Mouse (Mus musculus) intestine, embryonic 15.5 days (tissue): ENCODE measurements around the gene Cd33. TPM values are rescaled to one million over a fixed set of nuclear protein-coding genes. Genes with fewer than 3 reads are reported as not detected.

Experiments used
- ATAC-seq: fragments of 200-750 bp; cut with Nextera tagmentation; 2 replicates; pipeline ENCODE4 v1.8.0; 2017; ENCODE audit warnings: moderate TSS enrichment, moderate library complexity
- H3K27ac ChIP-seq: fragments of 300-500 bp; sonication (generic); 2 replicates; pipeline ENCODE4 v1.5.1; 2015; ENCODE audit warnings: mild to moderate bottlenecking, inconsistent platforms
- H3K27me3 ChIP-seq: fragments of 300-500 bp; sonication (generic); replicated peaks from 2 replicates; pipeline ENCODE4 v1.6.1; 2015; ENCODE audit warnings: inconsistent platforms
- H3K36me3 ChIP-seq: fragments of 300-500 bp; sonication (generic); 2 replicates; pipeline ENCODE4 v1.6.1; 2015; ENCODE audit warnings: inconsistent platforms
- H3K4me1 ChIP-seq: fragments of 300-500 bp; sonication (generic); replicated peaks from 2 replicates; pipeline ENCODE4 v1.6.1; 2015; ENCODE audit warnings: inconsistent platforms
- H3K4me2 ChIP-seq: fragments of 300-500 bp; sonication (generic); replicated peaks from 2 replicates; pipeline ENCODE4 v1.6.1; 2015; ENCODE audit warnings: mild to moderate bottlenecking, inconsistent platforms
- H3K4me3 ChIP-seq: fragments of 300-500 bp; sonication (generic); replicated peaks from 2 replicates; pipeline ENCODE4 v1.5.1; 2015; ENCODE audit warnings: inconsistent platforms
- H3K9ac ChIP-seq: fragments of 300-500 bp; sonication (generic); 2 replicates; pipeline ENCODE4 v1.6.1; 2015; ENCODE audit warnings: inconsistent platforms
- H3K9me3 ChIP-seq: fragments of 300-500 bp; sonication (generic); 2 replicates; pipeline ENCODE4 v1.6.1; 2016; ENCODE audit warnings: inconsistent platforms
- WGBS: fragments of 180-500 bp; shearing (Covaris S2); methylation state at CpG from one replicate; pipeline ENCODE4 v1.1.7; 2015; 5-methylcytosine and 5-hydroxymethylcytosine counted together
- polyA plus RNA-seq: library from polyadenylated mRNA; unstranded; fragments of >200 nt; fragmentation: Nextera tagmentation; extraction: Ambion mirVana; gene quantifications from 2 replicates; pipeline ENCODE4 v1.2.1, GENCODE M21; 2015

Cd33 gene
- polyA plus RNA-seq, 1 experiment from 2014 or later = 1.9 TPM

DNA sequence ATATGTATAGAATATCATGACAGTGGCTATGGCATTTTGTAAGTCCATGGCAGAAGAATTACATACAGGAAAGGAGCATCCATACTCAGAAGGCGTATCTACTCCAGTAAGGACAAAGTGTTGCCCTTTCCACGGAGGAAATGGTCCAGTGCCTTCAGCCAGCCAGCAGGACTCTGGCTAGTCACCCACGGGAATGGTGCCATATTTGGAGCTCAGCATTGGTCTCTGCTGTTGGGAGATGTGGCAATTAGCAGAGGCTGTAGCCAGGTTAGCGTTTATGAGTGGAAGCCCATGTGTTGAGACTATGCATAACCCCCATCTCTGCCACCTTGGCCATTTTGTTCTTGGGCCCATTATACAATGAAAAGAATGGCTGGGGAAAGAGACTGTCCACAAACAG is 4.0 kb upstream of the Cd33 start:
- no peaks in the 10 kb centered on the region for H3K27me3 ChIP-seq
- 76% methylated on average over 4 of the region's 4 CpGs for WGBS
- H3K9ac ChIP-seq = no peak overlapping the region

GRCm38 (mm10) chr7:43547666-43548065 is 3.4 kb upstream of the Cd33 start:
- Histone ChIP-seq H3K27ac (no peak overlapping the region), H3K36me3 (no peaks in the 10 kb centered on the region), H3K27me3 (no peaks in the 10 kb centered on the region), H3K4me3 (no peak overlapping the region), H3K9me3 (no peaks in the 10 kb centered on the region), H3K9ac (no peak overlapping the region), H3K4me2 (no peak overlapping the region), H3K4me1 (no peaks in the 10 kb centered on the region)
- ATAC-seq = no peak
- WGBS = 39% methylated on average over 5 of the region's 5 CpGs

More for the DNA sequence above, 4.0 kb upstream of the Cd33 start:
- Histone ChIP-seq H3K4me2 (no peak overlapping the region), H3K4me3 (no peak overlapping the region), H3K27ac (no peak overlapping the region), H3K36me3 (no peaks in the 10 kb centered on the region), H3K9me3 (no peaks in the 10 kb centered on the region), H3K4me1 (no peaks in the 10 kb centered on the region)
- no peak for ATAC-seq

- 61% methylated on average over 7 of the region's 7 CpGs for WGBS
- ATAC-seq = no peak
- no peak overlapping the region for H3K4me3 ChIP-seq
- no peak overlapping the region for H3K9ac ChIP-seq
- H3K27me3 ChIP-seq = no peaks in the 10 kb centered on the region
- no peak overlapping the region for H3K27ac ChIP-seq
- no peaks in the 10 kb centered on the region for H3K9me3 ChIP-seq
- H3K4me2 ChIP-seq = no peak overlapping the region
- H3K4me1 ChIP-seq = no peaks in the 10 kb centered on the region
- H3K36me3 ChIP-seq = no peaks in the 10 kb centered on the region
These were observed 1.7 kb upstream of the Cd33 start for GRCm38 (mm10) chr7:43545656-43546545.

- Histone ChIP-seq H3K4me1 (no peaks in the 10 kb centered on the region), H3K4me2 (no peak overlapping the region), H3K9me3 (no peaks in the 10 kb centered on the region), H3K36me3 (no peaks in the 10 kb centered on the region), H3K27me3 (no peaks in the 10 kb centered on the region), H3K27ac (no peak overlapping the region), H3K4me3 (no peak overlapping the region), H3K9ac (no peak overlapping the region)
- 67% methylated on average over 4 of the region's 4 CpGs for WGBS
- no peak for ATAC-seq
These were observed 5.7 kb downstream of the Cd33 start for GRCm38 (mm10) chr7:43538524-43538923.

DNA sequence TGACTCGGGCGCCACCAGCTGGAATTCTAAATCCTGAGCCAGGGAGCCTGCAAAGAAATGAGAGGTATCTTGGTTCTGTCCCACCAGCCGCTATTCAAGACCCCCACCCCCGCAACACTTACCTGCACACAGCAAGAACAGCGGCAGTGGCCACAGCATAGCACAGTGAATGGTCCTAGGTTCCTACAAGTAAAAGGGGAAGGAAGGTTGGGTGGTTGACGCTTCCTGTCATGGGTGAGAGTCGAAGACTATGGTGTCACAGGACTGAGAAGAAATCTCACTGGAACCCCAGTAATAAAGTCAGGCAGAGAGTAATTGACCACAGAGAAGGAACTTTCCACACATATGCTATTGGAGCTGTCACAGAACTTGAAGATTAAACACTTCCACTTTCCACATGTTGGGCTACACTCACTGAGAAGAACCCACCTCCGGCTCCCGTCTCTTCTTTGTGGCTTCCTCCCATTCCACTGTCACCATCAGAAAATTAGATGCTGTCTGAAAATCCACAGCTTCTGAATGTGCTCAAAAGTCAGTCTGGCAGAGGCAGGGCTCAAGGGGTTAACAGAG is 11.2 kb downstream of the Cd33 start:
- no peaks in the 10 kb centered on the region for H3K36me3 ChIP-seq
- no peak for ATAC-seq
- H3K9me3 ChIP-seq = no peaks in the 10 kb centered on the region
- no peaks in the 10 kb centered on the region for H3K27me3 ChIP-seq
- H3K4me2 ChIP-seq = no peak overlapping the region
- H3K27ac ChIP-seq = no peak overlapping the region
- WGBS = 84% methylated on average over 9 of the region's 9 CpGs
- no peaks in the 10 kb centered on the region for H3K4me1 ChIP-seq
- H3K9ac ChIP-seq = no peak overlapping the region
- H3K4me3 ChIP-seq = no peak overlapping the region

DNA sequence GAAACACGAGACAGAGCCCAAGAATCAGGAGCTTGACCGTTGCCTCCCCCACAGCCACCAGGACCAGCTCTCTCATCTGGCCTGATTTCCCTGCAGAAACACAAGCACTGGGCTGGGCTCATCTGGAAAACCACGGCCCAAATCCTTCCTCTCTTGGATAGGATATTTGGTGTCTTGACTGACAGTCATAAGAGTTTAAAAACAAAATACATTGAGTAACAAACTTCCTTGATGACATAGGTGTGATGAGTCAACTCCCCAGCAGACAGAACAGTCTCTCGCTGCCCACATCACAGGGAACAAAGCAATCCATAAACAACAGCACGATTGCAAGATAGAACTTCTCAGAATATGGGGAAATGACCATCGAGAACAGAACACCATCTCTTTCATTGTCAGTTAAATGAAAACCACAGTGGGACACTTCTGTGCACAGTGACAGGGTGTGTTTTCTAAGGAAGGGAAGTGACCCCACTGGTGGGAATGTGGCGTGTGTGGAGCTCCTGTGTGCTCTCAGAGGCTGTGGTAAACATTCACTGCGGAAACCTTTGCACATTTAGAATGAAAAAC is 13.9 kb downstream of the Cd33 start:
- ATAC-seq = no peak
- Histone ChIP-seq H3K36me3 (no peaks in the 10 kb centered on the region), H3K4me1 (no peaks in the 10 kb centered on the region), H3K4me3 (no peak overlapping the region), H3K27me3 (no peaks in the 10 kb centered on the region), H3K4me2 (no peak overlapping the region), H3K9me3 (no peaks in the 10 kb centered on the region), H3K27ac (no peak overlapping the region), H3K9ac (no peak overlapping the region)
- WGBS = 70% methylated on average over 8 of the region's 8 CpGs

DNA sequence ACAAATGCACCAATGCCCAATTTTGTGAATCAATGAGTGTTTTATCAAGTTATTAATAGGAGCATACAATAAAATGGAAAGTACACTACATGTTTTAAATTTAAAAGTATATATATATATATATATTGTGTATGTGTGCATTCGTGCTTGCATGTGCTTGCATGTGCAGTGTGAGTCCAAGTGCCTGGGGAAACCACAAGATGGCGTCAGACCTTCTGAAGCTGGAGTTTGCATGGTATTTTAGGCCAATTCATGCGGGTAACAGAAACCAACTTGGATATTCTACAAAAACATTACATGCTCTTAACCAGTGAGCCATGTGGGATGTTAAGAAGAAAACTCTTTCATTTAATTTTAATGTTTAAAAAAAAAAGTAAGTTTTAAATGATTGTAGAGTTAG is 18.9 kb downstream of the Cd33 start:
- Histone ChIP-seq H3K9ac (no peak overlapping the region), H3K4me1 (no peaks in the 10 kb centered on the region), H3K9me3 (no peaks in the 10 kb centered on the region), H3K27ac (no peak overlapping the region), H3K27me3 (no peaks in the 10 kb centered on the region), H3K4me3 (no peak overlapping the region), H3K36me3 (no peaks in the 10 kb centered on the region), H3K4me2 (no peak overlapping the region)
- no peak for ATAC-seq
- 58% methylated on average over 3 of the region's 3 CpGs for WGBS

DNA sequence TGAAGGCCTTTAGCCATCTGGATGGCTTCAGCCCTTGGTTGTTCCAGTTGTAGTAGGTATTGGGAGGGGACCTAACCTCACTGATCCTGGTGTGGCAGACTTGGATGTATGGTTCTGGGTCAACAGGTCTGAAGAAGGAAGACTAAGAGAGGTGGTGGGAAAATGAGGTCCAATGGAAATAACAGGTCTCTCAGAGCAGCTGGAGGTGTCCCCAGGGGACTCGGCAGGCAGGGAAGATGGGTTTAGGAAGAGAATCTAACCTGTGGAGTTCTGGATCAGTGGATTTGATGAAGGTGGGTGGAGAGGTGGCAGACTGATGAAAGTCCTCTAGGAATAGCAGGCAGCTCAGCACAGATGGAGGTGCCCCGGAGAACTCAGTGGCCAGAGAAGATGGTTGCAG is 21.5 kb downstream of the Cd33 start:
- H3K36me3 ChIP-seq = no peaks in the 10 kb centered on the region
- H3K4me3 ChIP-seq = no peak overlapping the region
- H3K4me1 ChIP-seq = no peaks in the 10 kb centered on the region
- no peak overlapping the region for H3K27ac ChIP-seq
- ATAC-seq = no peak
- H3K4me2 ChIP-seq = no peak overlapping the region
- H3K9me3 ChIP-seq = no peaks in the 10 kb centered on the region
- H3K9ac ChIP-seq = no peak overlapping the region
- 84% methylated on average over 2 of the region's 2 CpGs for WGBS
- H3K27me3 ChIP-seq = no peaks in the 10 kb centered on the region

GRCm38 (mm10) chr7:43518341-43518740 is 25.9 kb downstream of the Cd33 start:
- Histone ChIP-seq H3K4me3 (no peak overlapping the region), H3K27me3 (no peaks in the 10 kb centered on the region), H3K9ac (no peak overlapping the region), H3K4me2 (no peak overlapping the region), H3K9me3 (no peaks in the 10 kb centered on the region), H3K36me3 (no peaks in the 10 kb centered on the region), H3K4me1 (no peaks in the 10 kb centered on the region), H3K27ac (no peak overlapping the region)
- 83% methylated on average over 15 of the region's 15 CpGs for WGBS
- no peak for ATAC-seq

GRCm38 (mm10) chr7:43515076-43515475 is 29.2 kb downstream of the Cd33 start:
- no peaks in the 10 kb centered on the region for H3K4me1 ChIP-seq
- H3K9me3 ChIP-seq = no peaks in the 10 kb centered on the region
- no peak for ATAC-seq
- WGBS = 82% methylated on average over 5 of the region's 5 CpGs
- no peak overlapping the region for H3K4me3 ChIP-seq
- H3K9ac ChIP-seq = no peak overlapping the region
- no peaks in the 10 kb centered on the region for H3K27me3 ChIP-seq
- no peak overlapping the region for H3K27ac ChIP-seq
- H3K36me3 ChIP-seq = no peaks in the 10 kb centered on the region
- H3K4me2 ChIP-seq = no peak overlapping the region

DNA sequence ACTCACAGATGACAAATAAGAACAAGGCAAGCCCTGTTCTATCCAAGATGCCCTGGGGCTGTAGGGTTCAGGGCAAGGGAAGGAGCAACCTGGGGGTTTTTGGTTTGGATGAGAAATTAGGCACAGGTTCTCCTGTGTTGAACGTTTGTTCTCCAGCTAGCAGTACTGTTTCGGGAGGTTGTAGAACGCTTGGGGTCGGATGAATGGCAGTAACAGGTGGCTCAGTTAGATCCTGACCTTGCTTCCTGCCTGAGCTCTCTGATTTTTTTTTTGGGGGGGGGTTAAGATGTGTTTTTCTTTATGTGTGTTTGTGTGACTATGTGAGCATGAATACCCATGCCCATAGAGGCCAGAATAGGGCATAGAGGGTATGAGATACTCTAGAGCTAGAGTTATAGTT is 31.7 kb downstream of the Cd33 start:
- Histone ChIP-seq H3K9ac (no peak overlapping the region), H3K27me3 (no peaks in the 10 kb centered on the region), H3K27ac (no peak overlapping the region), H3K4me3 (no peak overlapping the region), H3K4me2 (no peak overlapping the region), H3K4me1 (no peaks in the 10 kb centered on the region), H3K9me3 (no peaks in the 10 kb centered on the region), H3K36me3 (no peaks in the 10 kb centered on the region)
- no peak for ATAC-seq
- WGBS = 73% methylated on average over 4 of the region's 4 CpGs

GRCm38 (mm10) chr7:43511707-43512478 is 32.3 kb downstream of the Cd33 start:
- no peak for ATAC-seq
- H3K4me3 ChIP-seq = no peak overlapping the region
- WGBS = 51% methylated on average over 4 of the region's 4 CpGs

More at GRCm38 (mm10) chr7:43511707-43512478, 32.3 kb downstream of the Cd33 start:
- H3K9me3 ChIP-seq = no peaks in the 10 kb centered on the region
- H3K9ac ChIP-seq = no peak overlapping the region
- H3K4me2 ChIP-seq = no peak overlapping the region
- no peaks in the 10 kb centered on the region for H3K4me1 ChIP-seq
- H3K27me3 ChIP-seq = no peaks in the 10 kb centered on the region
- H3K27ac ChIP-seq = no peak overlapping the region
- H3K36me3 ChIP-seq = no peaks in the 10 kb centered on the region
